Mouse (Mus musculus) granulocyte monocyte progenitor cell, adult 5-6 weeks (primary cell): ENCODE results near the gene Atg4c. TPM values are rescaled to one million over a fixed set of nuclear protein-coding genes. Genes with fewer than 3 reads are reported as not detected.

Experiments used
- ATAC-seq: replicated peaks from 2 replicates; pipeline ENCODE4 v1.8.0; 2016; ENCODE audit warnings: mild to moderate bottlenecking, moderate TSS enrichment, inconsistent platforms; ENCODE audit not compliant: poor library complexity, severe bottlenecking
- total RNA-seq, 2 experiments: library from RNA; stranded (forward) in 1 of 2; stranded (reverse) in 1 of 2; fragments of 200-712, 200-1000 nt in 1 of 2; fragments of >200 nt in 1 of 2; fragmentation: Nextera tagmentation in 1 of 2; gene quantifications; 2 replicates each; pipeline ENCODE4 v1.2.3; 2014 to 2017

Gene Atg4c
- total RNA-seq, 2 experiments from 2014 or later, result 7.4 to 8.8 TPM

DNA sequence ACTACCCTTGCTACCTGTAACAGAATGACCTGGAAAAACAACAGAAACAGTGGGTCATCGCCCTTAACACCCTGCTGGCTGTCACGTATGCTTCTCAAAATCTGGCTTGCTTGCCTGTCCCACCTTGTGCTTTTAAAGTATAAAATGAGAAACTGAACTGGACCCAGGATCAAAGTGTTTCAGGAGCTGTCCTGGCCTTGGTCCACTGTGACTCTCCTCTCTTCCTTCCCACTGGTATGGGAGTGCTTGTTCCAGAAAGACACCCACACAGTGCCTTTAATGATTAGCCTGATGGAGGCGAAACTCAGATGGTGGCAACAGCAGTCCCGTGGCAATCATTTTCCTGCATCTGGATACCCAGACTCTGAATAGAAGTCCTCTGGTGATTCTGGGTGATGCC is 9.1 kb upstream of the Atg4c start:
- no peak for ATAC-seq

DNA sequence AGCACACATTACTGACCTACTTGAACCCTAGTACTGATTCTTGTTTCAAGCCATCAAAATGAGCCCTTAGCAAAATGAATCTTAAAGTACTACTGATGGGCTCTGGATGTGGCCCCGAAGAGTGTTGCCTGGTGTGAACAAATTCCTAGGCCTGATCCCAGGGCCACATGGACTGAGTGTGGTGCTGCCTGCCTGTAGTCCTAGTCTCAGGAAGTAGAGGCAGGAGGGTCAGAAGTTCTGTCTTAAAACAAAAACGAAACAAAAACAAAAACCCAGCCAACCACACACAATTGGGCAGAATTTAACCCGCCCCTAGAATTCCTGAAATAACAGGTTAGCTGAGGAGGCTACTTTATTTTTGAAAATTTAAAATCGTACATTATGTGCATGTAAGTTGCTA is 8.4 kb upstream of the Atg4c start:
- no peak for ATAC-seq

DNA sequence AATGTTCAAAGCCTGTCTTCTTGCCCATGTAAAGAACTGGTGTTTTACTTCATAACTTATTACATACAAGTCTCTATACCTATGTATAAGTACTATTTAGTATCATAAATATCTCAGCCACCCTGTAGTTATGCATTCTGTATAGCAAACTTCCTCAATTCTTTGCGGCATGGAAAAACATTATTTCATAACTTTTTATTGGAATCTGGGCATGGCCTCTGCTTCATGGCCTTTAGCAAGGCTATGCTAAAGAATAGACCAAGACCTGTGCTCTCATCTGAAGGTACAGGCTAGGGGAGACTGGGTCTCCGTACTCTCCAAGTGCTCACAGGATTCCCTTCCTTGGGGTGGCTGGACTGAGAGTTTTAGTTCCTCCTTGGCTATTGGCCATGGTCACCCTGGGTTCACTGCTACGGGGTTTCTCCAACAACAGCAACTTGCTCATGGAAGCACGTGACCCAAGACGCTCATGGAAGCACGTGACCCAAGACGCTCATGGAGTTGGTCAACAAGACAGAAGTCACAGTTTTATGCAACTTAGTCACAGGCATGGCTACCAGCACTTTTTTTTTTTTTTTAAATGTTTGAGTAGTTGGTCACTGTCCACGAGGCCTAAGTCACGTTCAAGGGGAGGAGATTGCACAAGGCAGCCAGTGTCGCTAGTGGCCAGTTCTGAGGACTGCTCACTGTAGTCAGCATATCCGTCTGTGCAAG is 7.2 kb upstream of the Atg4c start:
- ATAC-seq, result peak; percentile 67

DNA sequence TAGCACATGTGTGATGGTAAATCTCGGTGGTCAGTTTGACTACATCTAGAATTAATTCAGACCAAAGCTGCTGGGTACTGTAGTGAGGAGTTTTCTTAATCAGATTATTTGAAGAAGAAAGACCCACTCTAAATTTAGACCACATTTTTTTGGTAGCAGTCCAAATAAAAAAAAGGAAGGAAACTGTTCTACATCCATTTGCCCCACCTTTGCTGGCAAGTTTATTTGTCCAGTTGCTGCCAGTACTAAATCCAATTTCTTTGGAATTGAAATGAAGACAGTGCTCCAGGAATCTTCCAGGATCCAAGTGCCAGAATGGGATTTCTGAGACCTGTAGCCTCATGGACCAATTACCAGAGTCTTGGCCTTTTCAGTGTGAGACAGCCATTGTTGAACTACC is 1.1 kb upstream of the Atg4c start:
- ATAC-seq, result no peak

DNA sequence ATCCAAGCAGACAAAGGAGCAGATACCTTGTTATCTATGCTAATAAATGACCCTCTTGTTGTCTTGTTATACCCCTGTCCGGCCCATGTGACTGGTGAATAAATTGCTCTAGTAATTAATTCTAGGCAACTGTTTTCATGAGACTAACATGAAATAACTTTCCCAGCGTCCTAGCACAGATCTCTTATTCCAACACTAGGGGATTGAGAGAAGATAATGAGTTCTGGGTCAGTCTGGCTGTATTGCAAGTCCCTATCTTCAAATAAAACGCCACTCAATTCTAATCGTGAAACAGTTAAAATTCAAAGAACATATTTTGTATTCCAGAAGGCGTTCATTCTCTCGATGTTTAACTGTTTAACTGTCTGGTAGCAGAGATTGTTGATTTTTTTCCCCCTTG is 520 bp upstream of the Atg4c start:
- no peak for ATAC-seq

DNA sequence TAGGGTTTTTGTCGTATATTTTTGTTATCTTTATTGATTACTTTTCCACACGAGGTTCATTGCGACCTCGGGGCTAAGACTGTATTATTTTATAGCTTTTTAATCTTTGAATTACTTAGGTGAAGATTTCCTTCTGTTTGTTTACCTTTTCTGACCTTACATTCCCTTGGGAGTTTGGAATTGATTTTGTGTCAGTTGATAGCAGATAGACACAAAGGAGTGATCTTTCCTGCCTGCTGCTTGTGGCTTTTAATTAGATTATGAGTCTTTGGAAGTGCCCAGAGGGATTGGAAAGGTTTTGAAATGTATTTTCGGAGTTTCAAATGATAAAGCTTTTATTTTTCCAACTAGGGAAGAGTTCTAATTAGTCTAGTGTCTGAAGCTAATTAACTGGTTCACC is 1.1 kb downstream of the Atg4c start:
- ATAC-seq, result no peak

DNA sequence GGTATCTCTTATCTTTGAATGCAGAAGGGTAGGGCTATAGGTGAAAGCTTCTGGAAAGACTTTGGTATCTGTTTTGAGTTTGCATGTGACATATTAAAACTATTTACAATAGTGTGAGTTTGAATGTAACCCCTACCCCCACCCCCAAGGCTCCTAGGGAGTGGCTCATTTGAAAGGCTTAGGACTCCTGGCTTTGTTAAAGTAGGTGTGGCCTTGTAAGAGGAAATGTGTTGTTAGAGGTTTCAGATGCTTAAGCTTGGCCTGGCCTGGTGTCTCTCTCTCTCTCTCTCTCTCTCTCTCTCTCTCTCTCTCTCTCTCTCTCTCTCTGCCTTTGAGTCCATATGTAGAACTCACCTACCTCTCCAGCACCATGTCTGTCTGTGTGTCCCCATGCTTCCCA is 5.0 kb downstream of the Atg4c start:
- no peak for ATAC-seq

DNA sequence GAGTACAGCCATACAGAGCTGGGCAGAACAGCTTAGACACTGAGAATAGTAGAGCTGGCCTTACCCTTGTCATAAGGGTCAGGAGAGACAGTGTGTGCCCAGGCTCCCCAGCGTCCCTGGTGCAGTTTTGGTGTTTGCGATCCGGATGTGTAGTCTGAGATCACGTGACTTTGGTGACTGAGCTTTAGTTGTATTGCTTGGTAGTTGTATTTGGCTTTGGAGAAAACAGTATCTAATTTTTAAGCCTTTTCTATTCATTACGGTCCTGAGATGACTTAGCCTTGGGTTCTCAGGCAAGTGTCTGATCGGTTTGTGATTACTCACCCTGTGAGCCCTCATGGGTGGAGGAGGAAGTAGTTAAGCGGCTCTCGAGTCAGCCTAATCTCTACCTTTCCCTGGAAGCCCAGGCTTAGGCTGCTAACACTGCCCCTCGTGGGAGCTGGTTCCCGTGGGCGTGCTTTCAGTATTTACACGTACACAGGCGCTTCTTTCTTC is 6.1 kb downstream of the Atg4c start:
- peak; percentile 94 for ATAC-seq

DNA sequence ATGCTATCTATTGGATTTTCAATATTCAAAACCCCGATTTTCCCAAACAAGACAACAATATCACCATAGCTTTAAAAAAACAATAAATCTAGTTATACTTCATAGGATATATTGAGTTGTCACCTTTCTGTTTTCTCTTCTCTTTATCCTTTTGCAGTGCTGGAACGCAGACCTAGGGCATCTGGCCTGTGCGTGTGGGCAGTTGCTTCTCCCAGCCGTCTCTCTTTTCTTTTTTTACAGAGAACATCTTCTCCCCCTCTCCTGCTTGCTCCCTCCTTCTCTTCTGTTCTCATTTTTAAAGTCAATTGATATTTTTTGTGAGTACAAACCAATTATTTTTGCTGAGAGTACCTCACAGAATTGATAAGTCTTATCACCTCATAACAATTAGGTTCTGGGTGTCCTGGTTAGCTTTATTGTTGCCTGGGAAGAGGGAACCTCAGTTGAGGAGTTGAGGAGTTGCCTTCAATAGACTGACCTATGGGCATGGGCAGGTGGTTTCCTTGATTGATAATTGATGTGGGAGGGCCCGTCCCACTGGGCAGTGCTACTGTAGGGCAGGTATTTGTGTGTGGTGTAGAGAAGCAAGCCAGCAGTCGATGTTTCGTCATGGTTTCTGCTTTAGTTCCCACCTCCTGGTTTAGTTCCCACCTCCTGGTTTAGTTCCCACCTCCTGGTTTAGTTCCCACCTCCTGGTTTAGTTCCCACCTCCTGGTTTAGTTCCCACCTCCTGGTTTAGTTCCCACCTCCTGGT is 6.8 kb downstream of the Atg4c start:
- no peak for ATAC-seq

DNA sequence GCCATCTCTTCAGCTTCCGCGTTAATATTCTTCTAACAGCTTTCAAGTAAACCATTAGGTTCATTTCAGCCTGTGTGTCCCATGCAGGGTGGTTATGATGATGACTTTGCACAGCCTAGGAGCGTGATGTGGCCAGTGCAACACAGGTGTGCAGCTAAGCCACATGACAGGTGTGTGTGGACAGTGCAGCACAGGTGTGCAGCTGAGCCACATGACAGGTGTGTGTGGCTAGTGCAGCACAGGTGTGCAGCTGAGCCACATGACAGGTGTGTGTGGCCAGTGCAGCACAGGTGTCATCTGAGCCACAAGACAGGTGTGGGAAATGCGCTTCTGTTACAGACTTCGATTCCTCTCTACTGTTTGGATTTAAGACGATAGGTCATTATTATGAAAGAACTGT is 12.0 kb downstream of the Atg4c start:
- no peak for ATAC-seq

DNA sequence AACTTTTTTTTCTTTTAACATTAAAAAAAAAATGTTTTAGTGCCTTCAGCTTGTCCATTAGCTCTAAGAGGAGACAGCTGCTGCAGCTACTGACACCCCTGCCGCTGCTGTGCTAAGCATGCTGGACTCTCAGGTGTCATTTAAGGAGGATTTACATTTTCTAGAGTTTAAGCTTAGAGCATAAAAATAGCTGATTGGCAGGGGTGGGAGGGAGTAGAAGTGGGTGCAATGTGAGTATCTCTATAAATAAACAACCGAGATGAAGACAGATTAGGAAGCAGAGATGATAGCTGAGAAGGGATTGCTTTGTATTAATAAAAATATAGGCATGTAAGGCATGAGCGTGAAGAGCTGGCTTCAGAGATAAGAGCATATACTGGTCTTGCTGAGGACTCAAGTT is 12.6 kb downstream of the Atg4c start:
- ATAC-seq, result no peak

DNA sequence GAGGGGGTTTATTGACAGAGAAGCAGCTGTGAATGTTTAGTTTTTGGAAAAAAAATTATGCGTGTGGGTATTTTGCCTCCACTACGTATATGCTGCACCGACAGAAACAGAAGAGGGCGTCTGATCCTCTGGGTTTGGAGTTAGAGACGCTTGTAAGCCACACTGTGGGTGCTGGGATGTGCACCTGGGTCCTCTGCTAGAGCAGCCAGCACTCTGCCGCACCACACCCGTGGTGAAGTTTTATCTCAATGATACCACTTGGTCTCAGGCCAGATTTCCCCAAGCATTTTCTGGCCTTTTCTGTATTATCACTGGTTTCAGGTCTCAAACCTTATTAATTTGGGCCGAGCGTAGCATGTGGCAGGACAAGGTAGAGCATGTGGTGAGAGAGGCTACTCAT is 16.4 kb downstream of the Atg4c start:
- no peak for ATAC-seq

DNA sequence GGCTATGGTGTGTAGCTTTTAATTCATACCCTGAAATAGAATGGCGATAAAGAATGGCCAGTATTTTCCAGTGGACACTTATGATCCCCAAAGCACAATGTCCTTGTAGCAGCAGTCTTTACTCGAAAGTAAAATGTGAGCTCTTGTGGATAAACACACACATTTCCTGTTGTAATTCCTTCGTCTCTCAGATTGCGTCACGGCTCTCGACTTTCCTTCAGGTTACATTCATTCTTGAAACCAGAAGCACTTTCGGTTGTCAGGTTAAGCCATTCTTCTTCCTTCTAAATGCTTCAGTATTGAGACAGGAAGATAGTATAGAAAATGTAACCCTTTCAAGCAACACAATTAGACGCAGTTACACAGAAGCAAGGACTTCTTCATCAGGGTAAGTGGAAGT is 17.9 kb downstream of the Atg4c start:
- peak; percentile 92 for ATAC-seq

DNA sequence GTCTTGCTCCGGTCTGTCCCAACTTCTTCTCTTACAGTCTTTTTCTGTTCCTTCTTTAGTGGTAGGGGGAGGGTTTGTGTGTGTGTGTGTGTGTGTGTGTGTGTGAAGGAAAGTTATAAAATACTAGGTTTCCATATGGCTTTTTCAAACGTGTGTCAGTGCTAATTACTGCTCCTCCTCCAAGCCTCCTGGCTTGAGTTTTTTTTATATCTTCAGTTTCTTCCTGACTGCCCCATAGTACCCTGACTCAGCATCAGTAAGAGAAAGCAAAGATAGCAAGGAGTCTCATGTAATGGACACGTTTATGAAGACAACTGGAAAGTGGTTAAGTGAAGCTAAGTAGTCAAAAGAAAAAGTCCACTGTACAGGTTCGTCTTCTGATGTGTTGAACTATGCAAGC is 19.4 kb downstream of the Atg4c start:
- no peak for ATAC-seq

DNA sequence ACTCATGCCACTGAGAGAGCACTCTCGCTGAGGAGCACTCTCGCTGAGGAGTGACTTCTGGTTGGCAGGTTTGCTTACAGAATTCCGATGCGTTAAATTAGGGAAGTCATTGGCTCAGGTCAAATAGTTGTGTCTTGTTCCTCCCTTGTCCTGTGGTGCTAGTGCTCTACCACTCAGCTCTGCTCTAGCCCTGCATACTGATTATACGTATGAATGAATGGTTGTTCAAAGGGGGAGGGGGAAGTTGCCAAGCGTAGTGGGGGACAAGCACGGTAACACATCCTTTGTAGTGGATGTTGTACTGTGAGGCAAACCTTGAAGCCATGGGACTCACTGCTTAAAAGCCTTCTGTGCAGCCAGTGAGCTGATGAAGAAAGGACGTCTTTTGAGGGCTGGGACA is 28.5 kb downstream of the Atg4c start:
- ATAC-seq, result no peak

DNA sequence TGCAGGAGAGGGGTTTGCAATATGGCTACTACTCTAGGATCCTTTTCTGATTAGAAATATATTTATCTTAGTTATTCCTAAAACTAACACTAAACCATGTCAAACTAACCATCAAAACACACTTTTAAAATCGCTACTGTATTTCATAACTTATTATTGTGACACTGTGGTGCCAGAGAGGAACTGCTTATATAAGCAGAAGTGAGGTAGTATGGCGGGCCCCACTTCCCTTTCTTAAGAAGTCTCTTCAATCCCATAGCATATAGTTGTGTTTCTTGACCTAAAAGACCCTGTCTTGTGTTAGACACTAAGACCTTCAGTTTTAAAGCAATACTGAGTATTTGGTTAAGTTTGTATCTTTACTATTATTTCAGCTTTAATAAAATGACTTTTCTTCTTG is 31.1 kb downstream of the Atg4c start:
- ATAC-seq, result peak; percentile 98

DNA sequence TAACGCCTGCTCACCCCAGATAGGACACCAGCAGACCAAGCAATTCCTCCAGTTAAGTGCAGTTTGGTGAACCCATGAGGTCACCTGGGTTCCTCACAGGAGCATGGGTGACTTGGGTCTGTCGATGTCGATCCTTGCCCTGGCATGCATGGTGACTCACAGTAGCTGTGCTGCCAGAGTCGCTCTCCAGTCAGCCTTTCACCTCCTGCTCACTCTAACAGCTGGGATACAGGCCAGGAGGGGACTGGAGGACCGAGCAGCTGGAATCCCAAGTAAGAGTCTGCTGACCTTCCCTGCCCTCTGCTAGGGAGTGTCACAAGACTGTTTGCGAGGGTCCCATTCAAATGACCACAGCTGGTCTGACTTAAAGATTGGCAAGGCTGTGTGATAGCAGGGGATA is 33.5 kb downstream of the Atg4c start:
- no peak for ATAC-seq

DNA sequence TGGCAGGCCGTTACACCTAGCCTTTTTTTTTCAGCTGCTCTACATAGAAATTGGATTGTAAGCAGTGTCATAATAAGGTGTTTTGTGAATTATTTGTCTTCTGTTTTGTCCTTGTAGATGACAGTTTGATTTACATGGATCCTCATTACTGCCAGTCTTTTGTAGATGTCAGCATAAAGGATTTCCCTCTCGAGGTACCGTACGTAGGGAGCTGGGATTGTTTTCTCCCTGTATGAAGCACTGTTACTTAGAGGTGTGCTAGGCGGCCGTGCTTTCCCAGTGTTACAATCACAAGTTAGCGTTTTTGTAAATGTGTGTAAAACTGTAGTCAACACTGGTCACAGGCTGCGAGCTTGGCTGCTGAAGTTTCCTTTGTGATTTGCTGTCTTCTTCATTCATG is 35.6 kb downstream of the Atg4c start:
- ATAC-seq, result no peak

DNA sequence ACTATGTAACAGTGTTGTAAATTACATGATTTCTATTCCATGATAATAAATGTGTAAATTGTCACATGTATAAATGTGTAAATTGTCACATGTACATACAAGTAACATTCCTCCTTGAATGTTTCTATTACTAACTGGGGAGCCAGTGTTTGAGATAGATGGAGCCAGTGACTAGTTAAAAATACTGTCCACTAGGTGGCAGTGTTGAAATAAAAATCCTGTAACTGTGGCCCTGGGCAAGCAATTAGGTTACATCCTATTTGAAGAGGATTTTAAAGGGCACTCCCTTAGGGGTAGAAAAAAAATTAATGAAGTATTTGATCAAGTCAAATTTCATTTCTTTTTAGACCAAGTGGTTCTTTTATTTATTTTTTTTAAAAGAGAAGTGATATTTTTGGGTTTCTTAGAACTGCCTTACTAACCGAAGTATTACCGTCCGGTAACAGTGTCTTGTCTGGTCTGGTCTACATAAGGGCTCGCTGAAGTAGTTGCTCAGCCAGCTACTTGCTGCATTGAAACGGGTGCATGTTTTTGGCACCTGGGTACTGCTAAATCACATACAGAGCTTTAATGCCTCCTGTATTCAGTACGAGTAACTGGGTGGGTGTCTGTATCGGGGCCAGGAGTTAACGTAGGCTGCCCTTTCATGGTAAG is 41.6 kb downstream of the Atg4c start:
- ATAC-seq, result peak; percentile 74

DNA sequence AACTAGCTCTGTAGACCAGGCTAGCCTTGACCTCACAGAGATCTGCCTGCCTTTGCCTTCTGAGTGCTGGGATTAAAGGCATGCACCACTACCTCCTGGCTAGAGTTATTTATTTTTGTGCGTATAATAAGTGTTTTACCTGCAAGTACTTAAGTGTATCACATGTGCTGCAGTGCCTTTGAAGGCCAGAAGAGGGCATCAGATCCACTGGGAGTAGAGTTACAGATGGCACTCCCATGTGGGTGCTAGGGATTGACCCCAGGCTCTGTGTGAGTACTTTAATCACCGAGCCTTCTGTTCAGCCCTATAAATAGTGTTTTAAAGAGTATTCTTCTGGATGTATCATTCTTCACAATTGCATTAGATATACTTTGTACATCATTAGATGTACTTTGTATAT is 44.6 kb downstream of the Atg4c start:
- no peak for ATAC-seq

DNA sequence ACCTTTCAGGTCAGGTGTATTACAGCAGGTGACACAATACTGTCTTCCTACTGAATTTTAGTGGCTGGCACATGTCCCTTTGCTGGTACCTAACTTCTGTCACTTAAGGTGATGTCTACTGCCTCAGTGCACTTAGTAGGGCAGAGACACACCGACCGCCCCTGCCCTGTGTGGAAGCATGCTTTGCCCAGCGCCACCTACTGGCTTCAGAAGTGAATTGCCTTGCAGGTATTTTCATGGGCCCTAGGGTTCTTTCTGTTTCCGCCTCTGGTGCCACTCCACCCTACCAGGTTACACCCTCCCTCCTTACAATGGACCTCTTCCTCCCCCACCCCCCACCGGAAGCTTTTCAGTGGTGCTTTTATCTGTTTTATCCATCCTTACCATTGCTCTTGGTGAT is 47.9 kb downstream of the Atg4c start:
- no peak for ATAC-seq

DNA sequence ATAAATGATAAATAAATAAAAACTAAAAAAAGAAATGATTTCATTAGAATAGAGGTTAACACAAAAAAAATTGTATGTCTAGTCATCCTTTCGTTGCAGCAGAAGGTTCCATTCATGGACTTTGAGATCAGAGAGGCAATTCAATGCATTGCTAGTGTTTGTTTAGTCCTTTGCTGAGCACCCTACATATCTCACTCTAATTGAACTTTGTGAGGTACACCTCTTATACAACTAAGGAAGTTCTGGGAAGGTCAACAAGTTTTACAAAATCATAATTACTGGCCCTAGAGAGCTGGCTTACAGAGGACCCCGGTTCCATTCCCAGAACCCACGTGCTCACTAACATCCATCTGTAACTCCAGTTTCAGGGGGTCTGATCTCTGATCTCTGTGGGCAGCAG is 55.6 kb downstream of the Atg4c start:
- ATAC-seq, result no peak
